Mouse (Mus musculus) liver, adult (tissue): ENCODE measurements around the gene Frmd8.

Experiments used
- GATA4 ChIP-seq: IDR thresholded peaks from 2 replicates; pipeline ENCODE4 v1.6.1; 2014; ENCODE audit warnings: mild to moderate bottlenecking, low read length; ENCODE audit not compliant: insufficient replicate concordance

Gene Frmd8

DNA sequence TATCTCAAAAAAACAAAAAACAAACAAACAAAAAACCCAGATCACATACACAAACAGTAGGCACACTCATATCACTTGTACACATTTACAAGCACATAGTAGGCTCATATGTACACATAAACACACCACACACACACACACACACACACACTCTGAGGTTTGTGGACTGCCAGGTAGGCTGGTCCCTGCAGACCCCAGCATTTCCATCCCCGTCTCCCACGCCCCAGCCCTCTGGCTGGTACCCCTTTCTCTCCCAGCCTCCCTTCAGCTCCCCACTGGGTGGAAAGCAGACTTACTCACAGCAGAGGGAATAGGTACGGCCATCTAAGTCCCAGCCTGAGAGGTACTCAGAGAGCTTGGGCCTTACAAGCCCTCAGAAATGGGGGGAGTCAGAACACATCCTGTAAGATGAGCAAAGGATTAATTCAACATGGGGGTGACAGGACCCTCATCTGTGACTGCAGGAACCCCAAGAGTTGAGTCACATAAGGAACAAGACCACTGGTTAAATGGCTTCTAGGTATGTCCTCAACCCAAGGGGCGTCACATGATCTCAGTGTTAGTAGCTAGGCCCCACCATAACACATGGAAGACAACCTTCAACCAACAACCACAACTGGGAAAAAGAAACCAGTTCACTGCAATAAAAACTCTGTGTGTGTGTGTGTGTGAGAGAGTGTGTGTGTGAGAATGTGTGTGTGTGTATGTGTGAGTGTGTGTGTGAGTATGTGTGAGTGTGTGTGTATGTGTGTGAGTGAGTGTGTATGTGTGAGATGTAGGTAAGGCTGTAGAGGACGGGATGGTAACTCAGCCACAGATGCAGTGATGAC lies 49.0 kb downstream of the Frmd8 start:
- no peak for TF ChIP-seq GATA4

DNA sequence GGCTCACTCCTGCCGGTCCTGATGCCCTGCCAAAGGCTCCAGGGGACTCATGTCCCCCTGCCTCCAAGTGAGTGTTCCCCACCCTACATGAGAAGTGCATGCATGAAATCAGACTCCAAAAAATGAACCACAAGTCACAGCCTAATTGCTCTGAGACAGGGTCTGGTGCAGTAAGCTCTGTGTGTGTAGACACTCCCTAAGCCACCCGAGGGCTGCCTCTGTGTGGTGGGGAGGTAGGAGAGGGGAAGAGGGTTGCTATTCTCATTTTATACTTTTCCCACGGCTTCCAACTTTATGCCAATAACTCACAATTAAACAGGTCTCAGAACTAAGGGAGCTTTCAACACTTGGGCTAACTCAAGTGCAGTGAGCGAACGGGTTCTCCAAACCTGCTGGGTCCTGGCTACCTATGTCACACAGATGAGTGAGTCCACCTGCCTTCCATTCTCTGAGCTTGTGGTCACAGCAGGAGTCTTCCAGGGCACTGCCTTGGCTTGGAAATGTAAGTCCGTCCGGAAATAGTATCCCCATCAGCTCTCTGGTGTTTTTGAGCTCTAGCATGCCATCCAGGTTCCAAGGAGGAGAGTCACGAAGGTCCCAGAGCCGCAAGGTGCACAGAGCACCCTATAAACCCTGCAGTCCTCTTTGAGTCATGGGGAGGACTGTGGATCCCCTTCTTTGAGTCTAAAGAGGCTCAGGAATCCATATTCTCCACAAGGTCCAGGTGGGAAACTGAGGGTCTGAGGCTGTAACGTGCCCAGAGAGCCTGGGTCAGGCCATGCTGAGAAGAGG lies 50.1 kb downstream of the Frmd8 start:
- no peak for TF ChIP-seq GATA4

DNA sequence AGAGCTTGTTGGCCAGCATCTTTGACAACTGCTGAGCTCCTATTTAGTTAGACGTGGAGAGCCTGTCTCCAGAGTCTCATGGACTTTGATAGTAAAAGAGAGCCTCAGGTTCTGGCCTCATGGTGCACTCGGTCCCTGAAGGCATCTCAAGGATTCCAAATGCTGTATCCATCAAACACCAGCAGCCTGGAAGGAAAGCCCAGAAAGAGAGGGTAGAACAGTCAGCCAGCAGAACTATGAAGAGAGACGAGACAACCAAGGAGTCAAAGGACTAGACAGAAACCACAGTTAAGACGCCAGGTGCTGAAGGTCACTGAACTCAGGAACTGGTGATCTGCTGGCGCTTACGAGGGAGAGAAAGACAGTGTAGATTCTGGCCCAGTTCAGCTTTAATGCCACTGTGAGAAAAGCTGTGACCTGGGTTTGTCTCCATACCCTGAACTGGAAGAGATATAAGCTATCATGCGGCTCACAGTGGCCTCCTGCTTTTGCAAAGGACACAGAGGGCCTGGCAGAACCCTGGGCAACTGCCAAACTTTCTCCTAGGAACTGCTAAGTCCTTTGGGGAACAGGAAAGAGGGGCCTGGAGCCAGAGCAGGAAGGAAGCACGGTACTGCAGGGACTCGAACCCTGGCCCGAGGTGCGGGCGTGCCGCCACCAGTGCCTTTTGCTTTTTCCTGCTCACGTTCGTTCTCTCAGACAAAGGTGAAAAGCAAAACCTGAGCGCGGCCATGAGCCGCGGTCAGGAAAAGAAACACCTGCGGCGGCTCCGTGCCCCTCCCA lies 50.8 kb downstream of the Frmd8 start:
- TF ChIP-seq GATA4 = no peak

DNA sequence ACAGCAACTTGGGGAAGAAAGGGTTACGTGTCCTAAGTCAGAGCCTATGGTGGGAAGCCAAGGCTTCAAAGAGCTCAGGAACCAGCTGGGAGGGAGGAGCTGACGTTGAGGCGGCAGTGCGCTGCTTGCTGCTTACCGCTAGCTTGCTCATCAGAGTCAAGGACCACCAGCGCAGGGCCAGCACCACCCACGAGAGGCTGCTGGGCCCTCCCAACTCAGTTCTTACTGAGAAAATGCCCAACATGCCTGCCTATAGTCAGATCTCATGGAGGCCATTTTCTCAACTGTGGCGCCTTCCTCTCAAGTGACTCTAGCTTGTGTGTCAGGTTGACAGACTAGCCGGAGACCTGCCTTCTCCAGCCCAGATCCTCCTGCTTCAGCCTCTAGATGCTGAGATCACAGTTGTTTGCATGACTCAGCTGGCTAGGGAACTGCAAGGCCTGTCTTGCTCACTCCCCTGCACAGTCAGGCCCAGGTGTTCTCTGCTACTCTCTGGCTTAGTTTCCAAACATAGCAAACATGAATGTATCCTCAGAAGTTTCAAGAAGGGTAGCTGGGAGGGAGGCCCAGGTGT lies 51.7 kb downstream of the Frmd8 start:
- no peak for TF ChIP-seq GATA4

DNA sequence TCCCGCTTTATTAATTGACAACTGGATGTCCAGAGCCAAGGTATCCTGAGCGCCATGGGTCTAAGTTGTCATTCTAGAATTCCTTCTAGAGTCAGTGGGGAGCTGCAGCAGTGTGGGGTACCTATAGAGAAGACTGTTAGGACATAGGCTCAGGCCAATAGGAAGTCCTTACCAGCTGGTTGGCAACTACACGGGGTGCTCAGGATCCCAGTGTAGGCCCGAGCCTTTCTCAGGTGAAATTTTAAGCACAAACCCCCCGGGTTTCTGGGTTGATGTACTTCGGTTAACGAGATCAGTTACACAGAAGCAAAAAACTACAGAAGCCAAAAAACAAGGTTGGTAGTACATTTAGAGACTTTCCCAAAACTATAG lies 52.3 kb downstream of the Frmd8 start:
- TF ChIP-seq GATA4 = no peak

DNA sequence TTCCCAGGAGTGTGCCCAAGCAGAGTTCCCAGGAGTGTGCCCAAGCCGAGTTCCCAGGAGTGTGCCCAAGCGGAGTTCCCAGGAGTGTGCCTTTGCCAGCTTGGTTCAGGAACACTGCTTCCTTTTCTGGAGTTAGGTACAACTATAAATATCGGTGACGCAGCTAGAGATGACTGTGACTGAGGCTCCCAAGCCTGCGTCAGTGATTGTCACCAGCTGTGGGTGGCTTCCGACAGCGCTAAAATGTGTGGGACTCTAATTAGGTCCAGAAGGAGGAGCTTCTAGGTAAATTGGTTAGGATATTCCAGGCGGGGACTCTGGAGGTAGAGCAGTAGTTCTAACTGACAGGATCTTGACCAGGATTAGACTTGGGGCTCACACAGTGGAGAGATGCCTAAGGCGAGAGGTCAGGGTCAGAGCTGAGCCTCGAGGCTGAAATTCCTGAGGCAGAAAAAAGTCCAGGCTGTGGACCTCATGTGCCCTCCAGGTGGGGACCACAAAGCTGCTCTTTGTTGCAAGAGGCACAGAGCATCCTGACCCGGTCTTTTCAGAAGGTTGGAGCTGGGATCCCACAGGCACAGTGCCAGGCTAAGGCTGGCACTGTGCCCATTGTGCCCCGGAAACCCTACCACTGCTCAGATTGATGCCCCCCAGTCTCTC lies 52.8 kb downstream of the Frmd8 start:
- TF ChIP-seq GATA4 = no peak

DNA sequence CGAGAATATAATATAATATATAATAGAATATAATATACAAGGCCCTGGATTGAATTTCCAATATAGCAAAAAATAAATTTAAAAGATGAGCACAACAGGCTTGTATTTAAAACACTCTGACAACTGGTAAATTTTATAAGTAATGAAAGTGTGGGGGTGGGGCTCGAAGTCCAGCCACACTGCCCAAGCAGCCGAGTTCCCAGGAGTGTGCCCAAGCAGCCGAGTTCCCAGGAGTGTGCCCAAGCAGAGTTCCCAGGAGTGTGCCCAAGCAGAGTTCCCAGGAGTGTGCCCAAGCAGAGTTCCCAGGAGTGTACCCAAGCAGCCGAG lies 53.3 kb downstream of the Frmd8 start:
- TF ChIP-seq GATA4 = no peak

DNA sequence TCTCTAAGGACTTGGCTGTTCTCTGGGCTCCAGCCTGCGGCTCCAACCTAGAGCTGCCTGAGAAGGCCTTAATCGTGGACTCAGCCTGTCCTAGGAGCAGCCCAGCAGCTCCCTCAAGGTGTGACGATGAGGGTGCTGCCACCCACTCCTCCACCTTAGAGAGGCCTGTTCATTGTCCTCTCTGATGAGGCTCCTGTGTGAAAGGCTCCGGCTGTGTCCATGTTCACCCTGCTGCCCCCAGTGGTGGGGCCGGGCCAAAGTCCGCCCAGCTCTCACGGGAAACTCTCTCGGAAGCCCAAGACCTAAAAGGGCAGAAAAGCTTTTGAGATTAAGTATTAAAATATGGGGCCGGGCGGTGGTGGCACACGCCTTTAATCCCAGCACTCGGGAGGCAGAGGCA lies 55.5 kb downstream of the Frmd8 start:
- TF ChIP-seq GATA4 = no peak

DNA sequence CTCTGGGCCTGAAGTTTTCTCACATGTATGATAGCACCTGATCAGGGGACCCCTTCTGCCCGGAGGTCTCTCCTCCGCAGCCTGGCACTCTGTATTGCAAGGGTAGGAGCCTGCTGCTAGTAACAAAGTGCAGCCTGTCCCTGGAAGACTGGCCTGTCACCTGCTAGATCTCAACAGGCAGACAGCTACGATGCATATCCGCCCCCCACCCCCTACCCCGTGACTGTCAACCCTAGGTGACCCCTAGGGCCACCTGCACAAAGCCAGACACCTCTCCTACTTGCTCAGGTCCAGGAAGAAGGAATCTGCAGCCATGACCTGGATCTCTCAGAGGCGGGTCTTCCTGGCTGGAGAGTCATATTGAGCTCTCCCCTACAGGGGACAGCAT lies 56.5 kb downstream of the Frmd8 start:
- TF ChIP-seq GATA4 = no peak

DNA sequence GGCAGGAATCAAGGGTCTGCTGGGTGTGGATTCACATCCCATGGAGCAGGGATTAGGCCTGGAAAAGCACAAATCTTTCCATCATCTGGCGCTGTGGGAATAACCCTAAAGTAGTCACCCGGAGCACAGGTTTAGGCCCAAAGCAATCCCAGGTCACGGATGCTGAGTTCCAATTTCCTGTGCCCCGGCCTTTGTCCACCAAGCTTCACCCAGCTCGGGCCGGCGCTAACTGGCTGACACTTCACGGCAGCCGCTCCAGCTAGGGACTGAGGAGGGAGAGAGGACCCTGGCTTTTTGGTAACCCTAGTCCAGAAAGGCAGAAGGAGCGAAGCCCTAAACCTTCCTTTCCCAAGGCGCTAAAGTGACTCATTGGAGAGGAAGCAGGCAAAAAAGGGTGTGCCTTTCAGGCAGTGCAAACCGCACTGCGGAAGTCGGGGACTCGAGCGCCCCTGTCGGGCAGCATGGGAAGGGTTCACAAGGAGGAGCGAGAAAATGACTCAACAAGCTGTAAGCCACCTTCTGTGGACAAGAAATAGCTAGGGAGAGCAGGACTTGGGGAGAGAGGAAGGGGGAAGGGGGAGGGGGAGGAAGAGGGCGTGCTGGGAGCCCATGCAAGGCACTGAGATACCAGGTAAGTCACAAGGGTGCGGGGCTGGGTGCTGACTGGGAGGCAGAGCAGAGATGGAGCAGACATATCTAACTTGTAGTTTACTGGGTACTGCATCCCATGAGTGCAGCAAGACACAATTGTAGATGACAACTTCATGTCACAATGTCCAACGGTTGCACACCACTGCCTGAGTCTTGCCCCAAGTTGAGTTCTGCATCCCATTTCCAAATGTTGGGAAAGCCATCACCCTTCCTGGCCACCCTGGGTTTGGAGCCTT lies 57.1 kb downstream of the Frmd8 start:
- TF ChIP-seq GATA4 = no peak

DNA sequence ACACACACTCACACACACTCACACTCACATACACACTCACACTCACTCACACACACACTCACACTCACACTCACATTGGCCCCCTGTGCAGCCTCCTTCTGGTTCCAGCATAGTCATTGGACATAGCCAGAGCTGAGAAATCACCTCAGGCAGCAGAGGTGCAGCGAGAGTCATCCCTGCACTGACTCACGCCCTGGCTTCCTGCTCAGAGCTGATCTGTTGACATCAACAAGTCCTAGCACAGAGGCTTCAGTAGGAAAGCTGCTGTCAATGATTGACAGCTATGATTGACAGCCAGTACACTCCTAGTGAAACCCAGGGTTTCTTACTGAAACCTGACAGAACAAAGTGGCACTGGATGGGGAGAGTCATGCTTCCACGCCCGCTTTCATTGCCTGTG lies 59.1 kb downstream of the Frmd8 start:
- no peak for TF ChIP-seq GATA4

DNA sequence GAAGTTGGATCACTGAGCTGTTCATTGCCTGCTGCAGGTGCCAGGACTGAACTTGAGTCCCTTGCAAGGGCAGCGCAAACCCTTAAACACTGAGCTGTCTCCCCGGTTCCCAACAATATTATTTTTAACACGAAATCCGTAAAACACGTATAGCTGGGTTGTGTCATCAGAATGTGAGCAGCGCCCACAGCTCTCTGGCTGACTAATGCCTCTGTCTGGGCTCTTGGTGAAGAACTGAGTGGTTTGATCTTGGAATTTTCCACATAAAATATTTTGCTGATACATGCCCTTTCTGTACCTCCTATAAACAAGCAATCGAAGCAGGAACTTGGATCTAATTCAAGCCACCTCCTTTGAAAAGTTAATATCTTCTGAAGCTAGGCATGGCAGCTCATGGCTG lies 60.1 kb downstream of the Frmd8 start:
- TF ChIP-seq GATA4 = no peak

DNA sequence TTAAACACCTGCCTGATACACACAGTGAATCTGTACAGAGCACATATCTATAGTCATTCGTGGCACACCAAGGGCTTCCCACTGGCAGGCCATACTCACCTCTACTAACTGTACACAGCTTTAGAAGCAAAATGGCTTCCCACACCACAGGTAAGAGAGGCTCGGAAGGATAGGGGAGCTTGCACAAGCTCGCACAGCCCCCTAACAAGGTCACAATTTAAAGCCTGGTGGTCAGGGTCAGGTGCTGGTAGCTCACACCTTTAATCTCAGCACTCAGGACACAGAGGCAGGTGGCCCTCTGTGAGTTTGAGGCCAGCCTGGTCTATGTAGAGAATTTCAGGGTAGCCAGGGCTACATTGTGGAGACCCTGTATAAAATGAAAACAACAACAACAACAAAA lies 61.5 kb downstream of the Frmd8 start:
- TF ChIP-seq GATA4 = no peak
